Mouse (Mus musculus): Measurements from ENCODE around the gene Fam19a2.

Gene Fam19a2

GRCm38 (mm10) chr10:123385641-123386040, 121.8 kb downstream of the Fam19a2 start:
- no peak for DNase-seq (ENCODE audit: low read depth, low spot score)

- no peak for DNase-seq (ENCODE audit: low read depth, low spot score)
Measured at GRCm38 (mm10) chr10:123395429-123395828, 131.6 kb downstream of the Fam19a2 start.

DNA sequence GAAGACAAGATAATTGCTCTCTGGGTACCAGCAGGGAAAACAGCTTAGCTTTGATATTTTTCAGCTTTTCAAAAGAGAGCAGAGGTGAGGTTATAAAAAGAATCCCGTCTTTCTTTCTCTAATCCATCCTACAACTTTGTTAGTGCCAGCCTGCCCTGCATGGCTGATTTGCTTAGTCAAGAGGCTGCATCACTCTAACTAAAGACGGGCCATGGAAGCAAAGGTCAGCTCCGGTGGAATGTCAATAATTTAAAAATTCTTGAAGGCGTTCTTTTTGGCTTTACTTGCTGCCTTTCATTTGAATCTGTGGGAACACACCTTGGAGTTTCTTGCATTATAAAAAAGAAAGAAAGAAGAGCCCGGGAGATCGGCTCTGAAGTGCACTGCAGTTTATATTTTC, 134.3 kb downstream of the Fam19a2 start:
- DNase-seq (ENCODE audit: low read depth, low spot score): no peak

DNA sequence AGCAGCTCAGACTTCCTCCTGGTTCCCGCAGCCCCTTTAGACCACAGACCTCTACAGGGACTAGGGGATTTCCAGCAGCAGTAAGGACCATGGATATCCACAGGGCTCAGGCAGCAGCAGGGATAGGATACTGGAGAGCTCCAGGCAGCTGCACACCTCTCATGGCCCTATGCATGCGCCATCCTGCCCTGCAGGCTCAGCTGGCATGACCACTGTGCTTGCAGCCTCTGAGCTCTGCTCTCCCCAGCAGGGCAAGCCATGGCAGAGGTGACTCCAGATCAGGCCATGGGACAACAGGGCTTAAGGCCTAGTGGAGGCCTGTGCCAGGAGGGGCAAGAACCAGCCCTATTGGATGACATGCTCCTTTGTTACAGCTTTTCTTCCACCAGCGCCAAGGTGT, 137.4 kb downstream of the Fam19a2 start:
- DNase-seq (ENCODE audit: low read depth, low spot score): no peak

DNA sequence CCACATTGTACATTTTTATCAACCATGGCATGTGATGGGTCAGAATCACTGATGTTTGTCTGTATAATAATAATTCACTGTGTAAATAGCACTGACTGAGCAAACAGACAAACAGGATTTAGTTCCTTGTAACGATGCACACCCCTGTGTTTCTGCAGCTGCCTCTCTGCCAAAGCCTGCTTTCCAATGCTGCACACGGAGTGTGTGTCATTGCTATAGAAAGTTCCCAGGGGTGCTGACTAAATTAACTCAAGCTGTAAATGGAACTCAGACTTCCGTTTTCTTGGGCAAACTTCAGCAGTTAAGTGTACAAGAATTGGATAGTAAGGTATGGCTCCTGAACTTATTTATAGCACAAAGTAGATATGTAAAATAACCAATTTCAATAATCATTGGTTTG, 138.7 kb downstream of the Fam19a2 start:
- DNase-seq (ENCODE audit: low read depth, low spot score): no peak

GRCm38 (mm10) chr10:123414953-123415352, 151.2 kb downstream of the Fam19a2 start:
- DNase-seq (ENCODE audit: low read depth, low spot score): no peak

GRCm38 (mm10) chr10:123416024-123416423, 152.2 kb downstream of the Fam19a2 start:
- DNase-seq (ENCODE audit: low read depth, low spot score): no peak

- no peak for DNase-seq (ENCODE audit: low read depth, low spot score)
Measured at GRCm38 (mm10) chr10:123418616-123419173, 154.9 kb downstream of the Fam19a2 start.

DNA sequence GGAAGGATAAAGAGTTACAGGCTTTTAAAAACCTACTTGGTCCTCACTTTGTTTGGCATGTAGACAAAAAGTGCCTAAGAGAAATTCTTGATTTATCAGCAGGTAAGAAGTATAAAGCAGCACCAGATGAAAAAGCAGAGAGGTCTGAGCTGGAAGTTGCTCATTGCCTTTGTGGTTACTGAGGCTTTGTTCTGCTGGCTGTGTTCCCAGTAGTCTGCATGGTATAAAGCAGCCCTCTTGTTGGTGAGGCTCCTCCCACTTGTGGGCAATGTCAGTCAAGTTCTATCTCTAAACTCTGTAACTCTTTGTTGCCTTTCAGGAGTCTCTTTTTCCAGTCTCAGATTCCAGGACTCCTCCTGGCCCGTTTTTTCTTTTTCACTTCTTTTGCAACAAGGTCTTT, 156.5 kb downstream of the Fam19a2 start:
- no peak for DNase-seq (ENCODE audit: low read depth, low spot score)

DNA sequence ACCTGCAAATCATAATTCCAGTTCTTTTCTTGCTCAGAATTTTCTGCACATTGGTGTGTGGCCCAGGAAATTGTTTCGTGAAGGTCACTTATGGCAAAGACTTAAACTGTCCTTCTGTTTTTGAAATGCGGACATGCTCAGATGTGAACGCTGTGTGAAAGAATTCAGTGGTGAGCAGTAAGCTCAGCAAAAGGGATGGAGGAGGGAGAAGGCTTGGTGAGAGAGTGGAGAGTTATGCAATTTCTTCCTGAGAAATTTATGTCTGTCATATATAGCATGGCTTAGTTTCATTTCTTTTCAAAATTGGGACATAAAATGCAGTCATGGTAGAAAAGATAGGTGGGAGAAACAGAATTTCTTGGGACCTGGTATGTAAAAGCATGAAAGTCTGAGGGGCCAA, 160.7 kb downstream of the Fam19a2 start:
- no peak for DNase-seq (ENCODE audit: low read depth, low spot score)

DNA sequence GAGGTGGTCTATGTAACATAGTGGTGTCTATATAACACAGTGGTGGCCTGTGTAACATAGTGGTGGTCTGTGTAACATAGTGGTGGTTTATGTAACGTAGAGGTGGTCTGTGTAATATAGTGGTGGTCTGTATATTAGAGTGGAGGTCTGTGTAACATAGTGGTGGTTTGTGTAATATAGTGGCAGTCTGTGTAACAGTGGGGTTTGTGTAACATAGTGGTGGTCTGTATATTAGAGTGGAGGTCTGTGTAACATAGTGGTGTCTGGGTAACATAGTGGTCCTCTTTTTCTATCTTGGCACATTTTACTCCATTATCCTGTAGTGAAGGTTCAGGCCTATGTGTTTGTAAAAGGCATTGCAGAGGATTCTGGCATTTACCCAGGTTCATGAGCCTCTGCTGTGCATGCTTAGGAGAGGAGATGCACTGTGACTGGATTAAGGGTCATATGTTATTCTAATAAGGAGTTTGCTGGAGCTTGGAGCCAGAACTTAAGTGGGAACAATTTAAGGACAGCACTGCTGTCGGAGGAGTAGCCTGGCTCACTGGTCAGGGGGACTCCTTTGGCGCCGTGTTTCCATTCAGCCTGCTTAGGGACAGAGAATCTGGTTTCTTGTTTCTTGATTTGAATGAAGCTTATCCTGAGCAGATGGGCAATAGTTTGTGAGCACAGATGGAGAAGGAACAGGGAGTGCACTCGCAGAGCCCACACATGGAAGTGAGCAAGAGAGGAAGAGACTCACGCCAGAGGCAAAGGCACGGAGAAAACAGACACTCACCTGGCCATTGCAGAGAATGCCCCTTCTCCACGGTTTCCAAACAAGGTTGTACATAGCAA, 162.9 kb downstream of the Fam19a2 start:
- DNase-seq (ENCODE audit: low read depth, low spot score): no peak

- no peak for DNase-seq (ENCODE audit: low read depth, low spot score)
Measured at GRCm38 (mm10) chr10:123431569-123431968, 167.8 kb downstream of the Fam19a2 start.

GRCm38 (mm10) chr10:123437576-123437975, 173.8 kb downstream of the Fam19a2 start:
- DNase-seq (ENCODE audit: low read depth, low spot score): no peak

GRCm38 (mm10) chr10:123456800-123457199, 193.0 kb downstream of the Fam19a2 start:
- no peak for DNase-seq (ENCODE audit: low read depth, low spot score)

GRCm38 (mm10) chr10:123460466-123460865, 196.7 kb downstream of the Fam19a2 start:
- no peak for DNase-seq (ENCODE audit: low read depth, low spot score)

DNA sequence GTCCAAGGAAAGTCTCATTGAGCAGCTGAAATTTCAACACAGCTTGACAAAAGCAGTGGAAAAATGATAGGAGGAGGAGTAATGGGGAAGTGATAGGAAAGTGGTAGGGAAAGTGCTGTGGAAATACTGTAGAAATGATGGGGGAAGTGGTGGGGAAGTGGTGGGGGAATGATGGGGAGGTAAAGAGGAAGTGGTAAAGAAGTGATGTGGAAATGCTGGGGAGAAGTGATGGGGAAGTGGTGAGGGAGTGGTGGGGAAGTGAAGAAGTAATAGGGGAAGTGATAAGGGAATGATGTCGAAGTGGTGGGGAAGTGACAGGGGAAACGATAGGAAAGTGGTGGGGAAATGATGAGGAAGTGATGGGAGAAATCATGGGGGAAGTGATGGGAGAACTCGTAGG, 198.5 kb downstream of the Fam19a2 start:
- no peak for DNase-seq (ENCODE audit: low read depth, low spot score)

- no peak for DNase-seq (ENCODE audit: low read depth, low spot score)
Measured at GRCm38 (mm10) chr10:123514749-123515148, 251.0 kb downstream of the Fam19a2 start.

GRCm38 (mm10) chr10:123520613-123521012, 256.8 kb downstream of the Fam19a2 start:
- DNase-seq (ENCODE audit: low read depth, low spot score): no peak

DNA sequence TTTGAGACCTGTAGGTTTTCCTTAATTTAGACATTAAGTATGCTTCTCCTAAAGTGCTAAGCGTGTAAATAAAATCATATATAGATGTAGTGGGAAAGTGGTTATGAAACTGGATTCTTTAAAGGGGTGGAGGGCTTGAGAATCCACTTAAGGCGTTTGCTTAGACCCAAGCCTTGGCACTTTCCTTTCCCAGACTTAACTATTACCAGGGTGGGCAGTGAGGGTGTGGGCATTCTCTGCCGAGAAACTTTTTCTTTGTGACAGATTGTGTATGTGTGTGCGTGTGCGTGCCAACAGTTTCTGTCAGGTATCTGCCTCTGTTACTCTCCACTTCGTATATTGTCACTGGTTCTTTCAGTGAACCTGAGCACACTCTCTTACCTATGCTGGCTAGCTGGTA, 257.4 kb downstream of the Fam19a2 start:
- no peak for DNase-seq (ENCODE audit: low read depth, low spot score)

DNA sequence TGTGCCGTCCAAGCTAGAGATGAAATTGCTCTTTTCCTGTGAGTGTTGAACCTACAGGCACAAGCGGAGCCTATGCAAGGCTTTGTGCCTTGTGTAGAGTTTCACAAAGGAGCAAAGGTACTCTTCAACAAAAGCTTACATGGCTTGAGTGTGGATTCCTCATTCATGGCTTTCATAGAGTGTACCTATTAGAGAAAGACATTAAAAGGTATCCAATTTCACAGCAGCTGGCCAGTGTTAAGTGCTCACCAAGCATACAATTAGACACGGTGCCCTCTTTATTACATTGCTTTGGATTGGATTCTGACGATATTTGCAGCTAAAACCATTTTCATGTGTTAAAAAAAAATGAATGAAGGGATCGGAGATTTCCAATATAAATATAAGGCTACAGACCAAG, 261.6 kb downstream of the Fam19a2 start:
- no peak for DNase-seq (ENCODE audit: low read depth, low spot score)

DNA sequence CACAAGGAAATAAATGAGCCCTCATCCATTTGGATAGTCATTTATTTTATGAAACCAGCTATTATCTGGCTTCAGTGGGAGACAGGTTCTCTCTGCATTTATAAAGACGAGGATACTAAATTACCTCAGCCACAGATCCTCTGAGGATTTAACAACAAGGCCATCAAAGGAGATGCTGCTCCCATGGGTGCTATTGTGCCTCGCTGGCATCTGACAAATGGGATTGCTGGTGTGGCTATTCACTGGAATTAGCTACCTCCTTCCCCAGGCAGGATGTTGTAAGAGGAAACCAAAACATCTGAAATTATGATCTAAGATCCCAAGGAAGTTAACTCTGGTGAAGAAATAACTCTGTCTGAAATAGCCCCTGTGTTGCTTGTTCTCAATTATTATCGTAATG, 262.3 kb downstream of the Fam19a2 start:
- DNase-seq (ENCODE audit: low read depth, low spot score): no peak

DNA sequence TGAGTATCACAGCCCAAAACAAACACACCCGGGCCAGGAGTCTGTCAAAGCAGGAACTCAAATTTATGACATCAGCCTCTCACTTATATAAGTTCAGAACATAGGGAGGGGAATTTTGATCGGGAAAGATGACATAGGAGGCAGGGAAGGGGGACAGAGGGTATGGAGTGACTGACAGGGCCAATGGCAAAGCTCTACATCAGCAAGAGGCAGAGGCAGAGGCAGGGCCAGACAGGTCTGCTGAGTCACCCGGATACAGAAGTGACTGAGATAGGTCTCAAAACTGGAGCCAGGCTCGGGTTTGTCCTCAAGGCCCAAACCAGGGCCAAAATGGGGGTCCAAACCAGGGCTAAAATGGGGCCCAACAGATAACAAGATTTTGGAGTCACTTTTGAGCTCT, 272.3 kb downstream of the Fam19a2 start:
- no peak for DNase-seq (ENCODE audit: low read depth, low spot score)

DNA sequence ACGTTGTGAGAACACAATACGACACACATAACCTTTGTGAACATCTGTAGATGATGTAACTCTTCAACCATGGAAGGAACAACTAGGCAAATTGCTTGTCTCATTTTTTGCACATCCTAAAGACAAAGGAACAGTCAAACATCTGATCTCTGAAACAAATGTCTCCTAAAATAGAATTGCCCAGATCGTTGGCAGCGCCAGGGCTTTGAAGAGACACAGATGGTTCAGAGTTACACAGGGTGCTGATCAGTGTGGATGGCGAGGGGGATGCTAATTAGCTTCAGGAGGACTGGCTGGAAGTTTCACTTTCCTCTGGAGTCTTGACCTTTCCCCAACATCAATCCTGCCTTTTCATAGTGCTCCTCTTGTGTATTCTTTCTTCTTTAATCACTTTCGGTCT, 284.6 kb downstream of the Fam19a2 start:
- no peak for DNase-seq (ENCODE audit: low read depth, low spot score)
